Mouse (Mus musculus): ENCODE data around the gene Spint2.

DNA sequence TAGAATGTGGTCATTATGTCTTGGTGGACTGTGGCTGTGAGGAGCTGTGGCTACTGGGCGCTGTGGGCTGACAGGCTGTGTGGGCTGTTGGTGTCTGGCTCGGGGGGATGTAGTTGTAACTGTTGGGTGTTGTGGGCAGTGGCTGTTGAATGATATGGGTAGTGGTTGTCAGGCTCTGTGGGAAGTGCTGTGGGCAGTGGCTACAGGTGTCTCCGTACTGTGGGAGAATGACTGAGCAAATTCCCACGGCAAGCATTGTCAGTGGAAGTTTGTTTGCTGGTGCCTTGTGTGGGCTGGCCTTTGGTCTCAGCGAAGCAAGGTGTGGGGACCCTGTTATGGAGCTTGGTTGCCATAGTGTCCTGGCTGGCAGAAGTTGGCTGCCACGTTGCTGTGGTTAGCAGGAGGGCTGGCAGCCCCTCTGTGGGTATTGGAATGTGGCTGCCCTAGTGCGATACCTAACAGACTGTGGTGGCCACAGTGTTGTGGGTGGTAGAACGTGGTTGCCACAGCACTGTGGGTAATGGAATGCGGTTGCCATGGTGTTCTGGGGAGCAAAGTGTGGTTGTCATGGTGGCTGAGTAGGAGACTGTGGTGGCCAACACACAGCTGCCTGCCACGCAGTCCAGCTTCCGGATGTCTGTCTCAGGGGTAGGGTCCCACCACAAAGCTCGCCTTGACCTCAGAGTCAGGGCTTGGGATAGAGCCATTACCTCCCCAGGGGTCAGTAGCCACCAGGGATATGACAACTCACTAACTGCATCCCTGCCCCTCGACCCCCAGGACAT lies 33.3 kb upstream of the Spint2 start:
- TF ChIP-seq CTCF (IDR thresholded peaks at IDR 0.05; ENCODE audit: borderline replicate concordance, extremely low read depth, insufficient read depth, insufficient read length) (no peak), POLR2A (IDR thresholded peaks at IDR 0.05; ENCODE audit: borderline replicate concordance, extremely low read depth, insufficient read depth, insufficient read length, poor library complexity, severe bottlenecking) (no peak)

Data from brain, embryonic 14.5 days (tissue).